Mouse (Mus musculus): ENCODE measurements around the gene Gdf15.

- TF ChIP-seq POLR2A (IDR thresholded peaks at IDR 0.05; ENCODE audit: extremely low read depth, insufficient read depth, low read length): no peak
- TF ChIP-seq CTCF (IDR thresholded peaks at IDR 0.05; ENCODE audit: low read depth, low read length): no peak
Measured at GRCm38 (mm10) chr8:70660273-70660725, 28.0 kb upstream of the Gdf15 start, which contains the start of gene Pgpep1.

Data from liver, adult 2 months (tissue).